Mouse (Mus musculus): ENCODE measurements at regions not wholly inside any gene's neighbourhood (a gene's known extent, or its start where the extent isn't known, plus 50 kb on each side); places are given as distances from the start of the nearest gene placed in this dataset.

DNA sequence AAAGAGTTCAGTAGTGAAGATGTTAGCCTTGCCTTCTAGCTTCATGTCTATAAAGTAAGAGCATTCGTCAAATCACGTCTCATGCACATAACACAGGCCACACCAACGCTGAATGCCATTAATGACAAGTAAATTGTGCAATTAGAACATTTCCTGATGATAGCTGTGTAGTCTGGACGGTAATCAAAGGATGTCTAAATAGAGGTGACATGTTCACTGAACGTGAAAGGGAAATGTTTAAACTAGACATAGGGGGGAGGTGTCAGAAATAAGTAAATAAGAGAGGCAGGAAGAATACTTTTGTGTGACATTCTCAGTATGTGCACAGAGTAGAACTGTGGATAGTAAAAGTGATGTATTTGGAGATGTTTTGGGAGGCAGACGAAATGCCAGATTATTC, 61.5 kb upstream of the Htr1f start:
- H3K79me2 ChIP-seq (ENCODE audit: control insufficient read depth, insufficient read depth, low read length, poor library complexity) = no peaks in the 10 kb centered on the region
- H3K27me3 ChIP-seq (ENCODE audit: control insufficient read depth in 1 of 2, insufficient read depth in 2 of 2, low read length in 2 of 2) = no peaks in the 10 kb centered on the region
- no peak overlapping the region for H3K27ac ChIP-seq (ENCODE audit: control insufficient read depth, low read depth, low read length)
- no peaks in the 10 kb centered on the region for H3K4me1 ChIP-seq (ENCODE audit: control insufficient read depth in 1 of 2, insufficient read depth in 2 of 2, low read length in 2 of 2)
- DNase-seq (ENCODE audit: low read depth, low spot score) = no peak
- H3K36me3 ChIP-seq (ENCODE audit: control insufficient read depth in 1 of 2, insufficient read depth in 2 of 2, low read length in 2 of 2) = no peaks in the 10 kb centered on the region
- TF ChIP-seq POLR2AphosphoS5 (IDR thresholded peaks at IDR 0.05; ENCODE audit: borderline replicate concordance, low read depth, low read length) = no peak
- no peak for TF ChIP-seq SIN3A (IDR thresholded peaks at IDR 0.05; ENCODE audit: low read length)
- TF ChIP-seq NELFE (IDR thresholded peaks at IDR 0.05; ENCODE audit: low read depth, low read length) = no peak
- TF ChIP-seq ZKSCAN1 (IDR thresholded peaks at IDR 0.05; ENCODE audit: low read depth, low read length) = no peak
- TF ChIP-seq ELF1 (IDR thresholded peaks at IDR 0.05; ENCODE audit: low read depth, low read length) = no peak
- TF ChIP-seq SMC3 (IDR thresholded peaks at IDR 0.05; ENCODE audit: low read depth, low read length) = no peak
- TF ChIP-seq ZMIZ1 (IDR thresholded peaks at IDR 0.05; ENCODE audit: low read depth, low read length) = no peak
- TF ChIP-seq JUND (IDR thresholded peaks at IDR 0.05; ENCODE audit: low read depth, low read length) = no peak
- TF ChIP-seq CHD2 (IDR thresholded peaks at IDR 0.05; ENCODE audit: low read length) = no peak
- TF ChIP-seq E2F4 (IDR thresholded peaks at IDR 0.05; ENCODE audit: borderline replicate concordance, low read depth, low read length) = no peak
- no peak for TF ChIP-seq MAFK (IDR thresholded peaks at IDR 0.05; ENCODE audit: borderline replicate concordance, low read depth, low read length)
- no peak for TF ChIP-seq RAD21 (IDR thresholded peaks at IDR 0.05; ENCODE audit: low read depth, low read length)
- no peak for TF ChIP-seq CHD1 (IDR thresholded peaks at IDR 0.05; ENCODE audit: low read depth, low read length)
- TF ChIP-seq POLR2A (IDR thresholded peaks at IDR 0.05; ENCODE audit: control insufficient read depth in 1 of 2, insufficient read depth in 1 of 2, low read depth in 1 of 2, low read length in 2 of 2, poor library complexity in 1 of 2) = no peak
- no peak for TF ChIP-seq MXI1 (IDR thresholded peaks at IDR 0.05; ENCODE audit: low read depth, low read length)
- TF ChIP-seq ZNF384 (IDR thresholded peaks at IDR 0.05; ENCODE audit: low read depth, low read length) = no peak
- no peak for TF ChIP-seq CTCF (IDR thresholded peaks at IDR 0.05 in 2 of 3, conservative IDR thresholded peaks at IDR 0.05 in 1 of 3; ENCODE audit: control insufficient read depth in 1 of 3, insufficient read depth in 1 of 3, low read depth in 2 of 3, low read length in 3 of 3, poor library complexity in 1 of 3, severe bottlenecking in 1 of 3)
- no peak overlapping the region for H3K4me3 ChIP-seq (ENCODE audit: control insufficient read depth in 1 of 2, insufficient read depth in 1 of 2, low read depth in 2 of 2, low read length in 2 of 2)
- H3K9me3 ChIP-seq (replicated peaks; ENCODE audit: insufficient read depth, low read length) = no peaks in the 10 kb centered on the region
- H3K9ac ChIP-seq (ENCODE audit: control insufficient read depth, low read depth, low read length, poor library complexity, severe bottlenecking) = no peak overlapping the region

DNA sequence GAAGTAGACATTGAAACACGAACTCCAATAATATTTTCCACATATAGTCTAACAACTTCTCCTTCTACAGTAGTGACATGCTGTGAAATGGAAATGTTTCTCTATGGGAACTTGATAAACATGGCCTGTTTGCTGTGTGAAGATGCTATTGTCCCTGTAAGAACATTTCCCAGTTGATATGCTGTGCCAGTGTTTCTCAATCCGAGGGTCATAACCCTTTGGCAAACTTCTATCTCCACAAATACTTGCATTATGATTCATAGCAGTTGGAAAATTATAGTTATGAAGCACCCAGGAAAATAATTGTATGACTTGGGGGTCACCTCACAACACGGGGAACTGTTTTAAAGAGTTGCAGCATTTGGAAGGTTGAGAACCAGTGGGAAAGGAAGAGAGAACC, 57.1 kb upstream of the Htr1f start:
- no peak for DNase-seq (ENCODE audit: low read depth, low spot score)
- H3K79me2 ChIP-seq (ENCODE audit: control insufficient read depth, insufficient read depth, low read length, poor library complexity) = no peaks in the 10 kb centered on the region
- no peaks in the 10 kb centered on the region for H3K36me3 ChIP-seq (ENCODE audit: control insufficient read depth in 1 of 2, insufficient read depth in 2 of 2, low read length in 2 of 2)
- H3K4me1 ChIP-seq (ENCODE audit: control insufficient read depth in 1 of 2, insufficient read depth in 2 of 2, low read length in 2 of 2) = no peaks in the 10 kb centered on the region
- TF ChIP-seq USF1 (IDR thresholded peaks at IDR 0.05; ENCODE audit: low read depth, low read length) (no peak), RAD21 (IDR thresholded peaks at IDR 0.05; ENCODE audit: low read depth, low read length) (no peak), USF2 (IDR thresholded peaks at IDR 0.05; ENCODE audit: borderline replicate concordance in 1 of 2, insufficient read depth in 1 of 2, low read depth in 1 of 2, low read length in 2 of 2) (no peak), ZKSCAN1 (IDR thresholded peaks at IDR 0.05; ENCODE audit: low read depth, low read length) (no peak), SMC3 (IDR thresholded peaks at IDR 0.05; ENCODE audit: low read depth, low read length) (no peak), POLR2AphosphoS2 (IDR thresholded peaks at IDR 0.05; ENCODE audit: low read length) (no peak), ZNF384 (IDR thresholded peaks at IDR 0.05; ENCODE audit: low read depth, low read length) (no peak), MAZ (IDR thresholded peaks at IDR 0.05; ENCODE audit: low read depth, low read length) (no peak), EP300 (IDR thresholded peaks at IDR 0.05; ENCODE audit: low read depth in 1 of 2, low read length in 2 of 2) (no peak)
- no peak overlapping the region for H3K27ac ChIP-seq (ENCODE audit: control insufficient read depth, low read depth, low read length)
- no peak overlapping the region for H3K9ac ChIP-seq (ENCODE audit: control insufficient read depth, low read depth, low read length, poor library complexity, severe bottlenecking)
- H3K9me3 ChIP-seq (replicated peaks; ENCODE audit: insufficient read depth, low read length) = no peaks in the 10 kb centered on the region
- H3K27me3 ChIP-seq (ENCODE audit: control insufficient read depth in 1 of 2, insufficient read depth in 2 of 2, low read length in 2 of 2) = no peaks in the 10 kb centered on the region
- H3K4me3 ChIP-seq (ENCODE audit: control insufficient read depth in 1 of 2, insufficient read depth in 1 of 2, low read depth in 2 of 2, low read length in 2 of 2) = no peak overlapping the region
